28 mouse cellular contexts compared by ENCODE assay signal in genomic region chr1:45758011-45758410, GRCm38 (mm10). TPM values are rescaled to one million over a fixed set of nuclear protein-coding genes. Genes with fewer than 3 reads are reported as not detected.
DNase-seq lines count a peak whose midpoint lies in the region; ATAC-seq and TF ChIP-seq lines count a peak whose summit lies in the region.
"Had no signal": no experiment of that assay in that cellular context is flagged by ENCODE, and none has a peak within 500 bp of the region (broad histone marks: within the 10 kb centered on the region; RNA-seq: fewer than 3 reads in every experiment).

No protein-coding gene starts in this region.

- TF ChIP-seq CTCF in gastrocnemius, adult 2 months (IDR thresholded peaks at IDR 0.05) = no peak

- no peak overlapping the region for H3K4me3 ChIP-seq in gastrocnemius, adult 2 months
- H3K4me3 ChIP-seq in embryonic facial prominence, embryonic 14.5 days (ENCODE audit: low read depth, low read length) = no peak overlapping the region
- H3K4me3 ChIP-seq: heart, adult 2 months; heart, embryonic 10.5 days; heart, embryonic 13.5 days had no signal

- WGBS in embryonic facial prominence, embryonic 14.5 days = 88% methylated on average over 1 of the region's 1 CpGs

- no peak overlapping the region for H3K9ac ChIP-seq in embryonic facial prominence, embryonic 14.5 days (ENCODE audit: low read depth, low read length)
- H3K9ac ChIP-seq: forebrain, postnatal 0 days; heart, embryonic 13.5 days; hindbrain, embryonic 14.5 days had no signal

- H3K4me1 ChIP-seq in embryonic facial prominence, embryonic 14.5 days (ENCODE audit: control insufficient read depth, insufficient read depth, low read length) = peaks cover 24% of the 10 kb centered on the region

- H3K36me3 ChIP-seq in embryonic facial prominence, embryonic 14.5 days (ENCODE audit: control insufficient read depth, insufficient read depth, low read length) = no peaks in the 10 kb centered on the region
- H3K36me3 ChIP-seq: heart, embryonic 10.5 days; heart, embryonic 13.5 days had no signal

- no peaks in the 10 kb centered on the region for H3K27me3 ChIP-seq in embryonic facial prominence, embryonic 14.5 days (replicated peaks; ENCODE audit: control insufficient read depth, insufficient read depth, low read length)
- H3K27me3 ChIP-seq: heart, embryonic 13.5 days had no signal

- H3K9me3 ChIP-seq in embryonic facial prominence, embryonic 14.5 days (ENCODE audit: control insufficient read depth, low read length) = no peaks in the 10 kb centered on the region
- H3K9me3 ChIP-seq: heart, embryonic 10.5 days; heart, embryonic 13.5 days had no signal

- 0 out of 2 replicates have a peak overlapping the region, but pooled peaks have one; percentile 12 for H3K27ac ChIP-seq in gastrocnemius, adult 2 months
- peak overlapping the region; percentile 59 for H3K27ac ChIP-seq in embryonic facial prominence, embryonic 14.5 days (replicated peaks; ENCODE audit: low read depth, low read length)
- H3K27ac ChIP-seq: heart, adult 2 months; heart, embryonic 10.5 days; hindbrain, embryonic 14.5 days; hindbrain, postnatal 0 days had no signal

- no peak for ATAC-seq in embryonic facial prominence, embryonic 14.5 days (ENCODE audit: low read depth)
- no peak for ATAC-seq in activated CD4-positive, CD25-positive, alpha-beta regulatory T cell, adult 4 months
- ATAC-seq: CD4-positive, CD25-positive, alpha-beta regulatory T cell, adult 4 months; forebrain, embryonic 14.5 days; forebrain, postnatal 0 days; hindbrain, postnatal 0 days; inflammation-experienced regulatory T-cells, adult 6 months had no signal

- DNase-seq in gastrocnemius, adult 2 months = no peak
- DNase-seq in gastrocnemius, adult 8-10 months (ENCODE audit: low spot score in 2 of 2) = no peak
- DNase-seq in NIH3T3 (ENCODE audit: low read depth) = peak; percentile 51
- no peak for DNase-seq in embryonic facial prominence, embryonic 14.5 days (ENCODE audit: low spot score)
- no peak for DNase-seq in right cerebral cortex, adult 2 months (ENCODE audit: low spot score in 2 of 2)
- DNase-seq in kidney, postnatal 10 days = no peak
- DNase-seq: adrenal gland, adult 8-10 months; adrenal gland, postnatal 25 days; cerebellum, adult 11-12 months; cerebellum, adult 8-10 months; cerebellum, postnatal 10 days; cerebellum, postnatal 36 days; embryo, embryonic 11 days; forebrain, postnatal 0 days; gastrocnemius, postnatal 10 days; gastrocnemius, postnatal 36 days; heart, adult 2 months; heart, postnatal 14 days; heart, postnatal 4 days; kidney, adult 11 months had no signal

- intact Hi-C loops in gastrocnemius, adult 2 months (cut with DNase I) = no loop called here

- H3K4me2 ChIP-seq in embryonic facial prominence, embryonic 14.5 days (ENCODE audit: low read depth, low read length) = no peak overlapping the region
- H3K4me2 ChIP-seq: heart, embryonic 13.5 days; hindbrain, embryonic 14.5 days had no signal

RNA-seq across cellular contexts. Expression of gene Wdr75, which starts 37.0 kb away (rescaled TPM):
- 10 to 100 TPM; 18.5 to 24.7 TPM for total RNA-seq in gastrocnemius, adult 2 months (2021)
- total RNA-seq in gastrocnemius, adult 8-10 months (2022) = 10 to 100 TPM; 11.2 to 18.9 (median 17.2) TPM
- 61.0 and 75.9 TPM in 2 replicates for polyA plus RNA-seq in embryonic facial prominence, embryonic 14.5 days (2014; fragmentation: Nextera tagmentation; extraction: Ambion mirVana)
- 10 to 100 TPM; 38.9 to 47.1 TPM for polyA plus RNA-seq in activated CD4-positive, CD25-positive, alpha-beta regulatory T cell, adult 4 months (2017; shearing (Covaris generic))
